Mouse (Mus musculus): ENCODE results near the gene Mucl1. TPM values are rescaled to one million over a fixed set of nuclear protein-coding genes. Genes with fewer than 3 reads are reported as not detected.
"Not testable (repeated sequence)": the region's sequence is repeated elsewhere in the genome, so short reads cannot be mapped to it uniquely, and the experiment has no call there.

Gene Mucl1
- polyA plus RNA-seq (2015; fragmentation: Nextera tagmentation; extraction: Ambion mirVana) = not detected in 2 replicates

GRCm38 (mm10) chr15:103755369-103755768 is at the start of gene Mucl1:
Gene Mucl1 (minus strand): TSS chr15:103755469.
- TF ChIP-seq EP300 (IDR thresholded peaks at IDR 0.05) (no peak), CTCF (IDR thresholded peaks at IDR 0.05) (no peak)
- no peaks in the 10 kb centered on the region for H3K27me3 ChIP-seq (replicated peaks; ENCODE audit: insufficient read depth, low read length)
- no peak within 1 kb of the TSS for H3K4me2 ChIP-seq (replicated peaks; ENCODE audit: low read depth, low read length)
- no peaks in the 10 kb centered on the region for H3K9me3 ChIP-seq (ENCODE audit: low read length)
- no peaks in the 10 kb centered on the region for H3K4me1 ChIP-seq (ENCODE audit: insufficient read depth, low read depth, low read length)
- 92% methylated on average over 2 of the region's 2 CpGs for WGBS
- H3K36me3 ChIP-seq (ENCODE audit: insufficient read depth, low read length) = no peaks in the 10 kb centered on the region
- no peak within 1 kb of the TSS for H3K4me3 ChIP-seq (ENCODE audit: low read depth, low read length)
- H3K9ac ChIP-seq (replicated peaks; ENCODE audit: low read depth) = no peak within 1 kb of the TSS
- ATAC-seq (no peak), DNase-seq (ENCODE audit: low spot score) (no peak)
- no peak within 1 kb of the TSS for H3K27ac ChIP-seq (ENCODE audit: low read length)

GRCm38 (mm10) chr15:103766836-103767235 is 11.6 kb upstream of the Mucl1 start:
- peak; percentile 71 for TF ChIP-seq CTCF (IDR thresholded peaks at IDR 0.05)
- not testable (repeated sequence) for H3K27ac ChIP-seq (ENCODE audit: low read length); H3K36me3 ChIP-seq (ENCODE audit: insufficient read depth, low read length); H3K9me3 ChIP-seq (ENCODE audit: low read length); H3K9ac ChIP-seq (replicated peaks; ENCODE audit: low read depth); H3K27me3 ChIP-seq (replicated peaks; ENCODE audit: insufficient read depth, low read length); H3K4me1 ChIP-seq (ENCODE audit: insufficient read depth, low read depth, low read length); ATAC-seq; H3K4me3 ChIP-seq (ENCODE audit: low read depth, low read length); H3K4me2 ChIP-seq (replicated peaks; ENCODE audit: low read depth, low read length)
- peak; percentile 50 for DNase-seq (ENCODE audit: low spot score)
- WGBS = 3% methylated on average over 4 of the region's 5 CpGs

- WGBS = 67% methylated on average over 3 of the region's 5 CpGs
- not testable (repeated sequence) for H3K4me3 ChIP-seq (ENCODE audit: low read depth, low read length); H3K36me3 ChIP-seq (ENCODE audit: insufficient read depth, low read length); H3K9me3 ChIP-seq (ENCODE audit: low read length); H3K4me2 ChIP-seq (replicated peaks; ENCODE audit: low read depth, low read length); H3K27me3 ChIP-seq (replicated peaks; ENCODE audit: insufficient read depth, low read length); H3K27ac ChIP-seq (ENCODE audit: low read length); DNase-seq (ENCODE audit: low spot score); H3K9ac ChIP-seq (replicated peaks; ENCODE audit: low read depth); ATAC-seq; H3K4me1 ChIP-seq (ENCODE audit: insufficient read depth, low read depth, low read length)
These were observed 38.4 kb downstream of the Mucl1 start for GRCm38 (mm10) chr15:103716861-103717260.

Other genes with a start within 250 kb of the Mucl1 start
- 5.7 and 7.0 TPM in 2 replicates for gene Ppp1r1a, start 217.5 kb downstream of the Mucl1 start, polyA plus RNA-seq (2015; fragmentation: Nextera tagmentation; extraction: Ambion mirVana)
- 17.9 TPM in 1 of 2 replicates, not detected in the other for gene Glycam1, start 190.4 kb downstream of the Mucl1 start, polyA plus RNA-seq (2015; fragmentation: Nextera tagmentation; extraction: Ambion mirVana)
- not detected in 2 replicates for gene Mucl2, start 143.8 kb upstream of the Mucl1 start, polyA plus RNA-seq (2015; fragmentation: Nextera tagmentation; extraction: Ambion mirVana)

Measured in lung, postnatal 0 days (tissue).